Mouse (Mus musculus) T-cell, adult 66 days (primary cell): ENCODE measurements around the gene Snd1. TPM values are rescaled to one million over a fixed set of nuclear protein-coding genes. Genes with fewer than 3 reads are reported as not detected.

Experiments used
- total RNA-seq, 2 experiments: library from RNA; stranded (reverse); gene quantifications; 3 replicates in 1 of 2; 4 replicates in 1 of 2; pipeline ENCODE4 v1.2.4; 2023

The Snd1 gene
- 100 to 1,000 TPM; 128 to 142 TPM for total RNA-seq

DNA sequence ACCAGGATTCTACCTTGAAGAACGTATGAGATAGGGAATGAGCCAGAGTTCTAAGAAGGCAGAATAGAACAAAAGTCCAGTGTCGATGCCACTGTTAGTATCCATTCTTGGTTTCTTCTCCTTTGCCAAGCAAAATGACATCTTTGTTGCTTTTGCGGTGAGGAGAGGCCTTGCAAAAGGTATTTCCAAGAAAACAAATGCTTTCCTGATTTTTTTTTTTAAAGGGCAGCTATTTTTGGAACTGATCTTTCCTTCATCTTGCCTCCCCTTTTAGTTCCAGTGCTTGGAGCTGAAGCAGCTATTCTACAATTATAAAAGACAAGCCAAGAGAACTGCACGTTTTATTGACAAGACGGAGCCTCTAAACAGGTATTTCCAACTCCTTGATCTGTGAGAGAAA is at the start of gene Snd1:
Gene Snd1, plus strand, starts transcription at position 301 of the 400 bp plus-strand sequence.

DNA sequence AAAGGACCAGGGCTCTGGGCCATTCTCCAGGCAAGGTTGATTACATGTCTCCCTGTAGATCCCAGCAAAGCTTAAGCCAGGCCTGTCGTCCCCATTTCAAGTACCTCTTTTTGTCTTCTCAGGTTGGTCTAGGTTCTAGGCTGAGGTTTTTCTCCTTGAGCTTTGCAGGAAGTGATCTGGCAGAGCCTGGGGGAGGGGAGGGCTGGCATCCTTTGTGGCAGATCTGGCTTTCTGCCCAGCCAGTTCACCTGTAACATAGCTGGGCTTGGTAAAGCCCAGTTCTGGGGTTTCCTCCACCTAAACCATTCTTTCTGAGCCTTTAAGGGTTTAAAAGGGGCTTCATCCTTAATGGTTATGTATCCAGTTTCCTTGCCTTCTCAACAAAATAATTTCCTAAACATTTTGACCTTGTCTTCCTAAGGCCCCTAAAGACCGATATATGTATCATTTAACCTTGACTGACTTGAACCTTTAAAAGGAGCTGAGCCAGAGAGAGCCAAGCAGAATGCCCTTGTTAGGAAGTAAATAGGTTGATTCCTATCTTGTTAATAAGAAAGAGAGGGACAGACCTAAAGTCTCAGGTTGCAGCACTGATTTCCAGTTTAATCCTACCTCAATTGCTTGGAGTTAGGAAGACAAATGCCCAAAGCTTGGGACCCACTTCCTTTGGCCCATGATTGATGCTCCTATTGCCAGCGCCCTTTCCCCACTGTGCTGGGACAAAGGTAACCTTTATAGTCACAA is 47.7 kb upstream of the Snd1 start, which contains the start of gene Fscn3:
Gene Fscn3, plus strand, starts transcription at position 694 of the 744 bp plus-strand sequence.

DNA sequence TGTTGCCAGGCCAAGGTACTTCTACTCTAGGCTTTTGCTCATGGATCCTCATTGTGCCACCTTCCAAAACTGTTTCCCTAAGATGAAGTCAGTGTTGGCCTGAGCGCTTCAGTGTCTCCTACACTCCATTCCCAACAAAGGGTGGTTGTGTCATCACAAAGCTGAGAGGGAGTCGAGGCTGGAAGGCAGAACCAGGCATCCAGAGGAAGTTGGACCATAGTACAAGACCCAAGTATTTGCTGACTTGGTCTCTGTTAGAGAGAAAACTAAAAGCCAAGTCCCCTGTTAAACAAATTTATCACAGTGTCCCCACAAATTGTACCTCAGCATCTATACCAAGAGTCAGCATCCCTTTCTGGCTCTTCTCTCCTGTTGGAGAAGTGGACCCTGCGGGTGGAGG is 46.6 kb upstream of the Snd1 start, which contains the start of gene Gcc1:
Gene Gcc1, minus strand, starts transcription at position 101 of the 400 bp plus-strand sequence.

DNA sequence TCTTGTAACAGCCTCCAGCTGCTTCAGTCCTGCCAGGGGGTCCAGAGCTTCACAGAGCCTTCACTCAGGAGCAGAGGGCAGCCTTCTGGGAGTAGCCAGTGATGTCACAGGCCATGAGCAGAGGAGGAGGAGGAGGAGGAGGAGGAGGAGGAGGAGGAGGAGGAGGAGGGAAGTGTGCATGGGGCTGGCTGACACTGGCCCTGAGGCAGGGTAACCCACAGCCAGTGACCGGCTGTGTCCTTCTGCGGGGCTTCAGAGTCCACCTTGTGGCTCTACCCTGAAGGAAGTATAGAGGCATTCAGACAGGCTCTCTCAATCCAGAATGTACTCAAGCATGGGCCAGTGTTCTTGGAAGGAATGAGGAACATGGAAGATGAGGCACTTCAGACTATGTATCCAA is 25.7 kb upstream of the Snd1 start, which contains the start of gene Pax4:
Gene Pax4, minus strand, starts transcription at position 101 of the 400 bp plus-strand sequence.

DNA sequence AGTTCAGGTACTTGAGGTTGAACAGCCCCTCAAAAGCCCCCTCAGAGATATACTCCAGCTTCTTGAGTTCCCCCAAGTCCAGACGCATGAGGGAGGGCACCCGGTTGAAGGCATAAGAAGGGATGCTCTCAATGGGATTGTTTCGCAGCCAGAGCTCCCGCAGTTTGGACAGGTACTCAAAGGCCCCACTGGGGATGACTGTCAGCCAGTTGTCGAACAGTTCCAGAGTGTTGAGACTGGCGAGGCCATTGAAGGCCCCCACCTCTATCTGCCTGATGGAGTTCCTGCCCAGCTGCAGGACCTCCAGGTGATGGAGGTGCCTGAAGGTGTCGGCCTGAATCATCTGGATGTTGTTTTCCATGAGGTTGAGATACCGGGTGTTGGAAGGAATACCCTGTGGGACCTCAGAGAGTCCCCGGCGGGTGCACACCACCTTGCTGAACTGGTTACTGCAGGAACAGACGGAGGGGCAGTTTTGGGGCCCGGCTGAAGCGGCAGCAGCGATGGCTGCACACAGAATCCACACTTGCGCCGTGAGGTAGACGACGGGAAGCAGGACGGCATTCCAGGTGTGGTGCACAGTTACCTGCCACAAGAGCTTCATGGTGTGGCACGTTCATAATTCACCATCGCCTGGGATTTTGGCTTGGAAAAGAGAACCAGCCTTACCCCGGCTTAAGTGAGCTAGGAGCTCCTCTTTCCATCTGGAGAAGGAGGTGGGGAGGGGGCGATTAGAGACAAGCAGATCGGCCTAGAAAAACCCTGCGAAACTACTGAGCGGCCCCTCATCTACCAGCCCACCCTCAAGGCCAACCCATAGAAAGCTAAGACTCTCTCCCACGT is 356.3 kb downstream of the Snd1 start, which contains the start of gene Lrrc4:
Gene Lrrc4, minus strand, starts transcription at position 737 of the 843 bp plus-strand sequence.

Other genes starting within 250 kb of the Snd1 start
- 10 to 100 TPM; 50.5 to 53.7 TPM for gene Zfp800, start 77.1 kb upstream of the Snd1 start, total RNA-seq
- 100 to 1,000 TPM; 174 to 175 TPM for gene Arf5, start 51.6 kb upstream of the Snd1 start, total RNA-seq
- under 1 TPM; 0.67 to 0.89 TPM for gene Fscn3, start 47.4 kb upstream of the Snd1 start, total RNA-seq
- 10 to 100 TPM; 26.5 to 31.3 TPM for gene Gcc1, start 46.7 kb upstream of the Snd1 start, total RNA-seq
- gene Pax4, start 25.8 kb upstream of the Snd1 start, total RNA-seq = not detected